Comparison of ENCODE assay signal across 9 mouse cellular contexts in genomic region chr17:12940151-12940805, GRCm38 (mm10). TPM values are rescaled to one million over a fixed set of nuclear protein-coding genes. Genes with fewer than 3 reads are reported as not detected.
DNase-seq lines count a peak whose midpoint lies in the region; ATAC-seq and TF ChIP-seq lines count a peak whose summit lies in the region.
"Had no signal": no experiment of that assay in that cellular context is flagged by ENCODE, and none has a peak within 500 bp of the region (broad histone marks: within the 10 kb centered on the region; RNA-seq: fewer than 3 reads in every experiment).

TSS of gene Acat3 (minus strand) at chr17:12940600.

- peak; percentile 63 for ATAC-seq in forebrain, embryonic 11.5 days (replicated peaks; ENCODE audit: low FRiP score)
- peak; percentile 87 for ATAC-seq in kidney, embryonic 15.5 days (replicated peaks; ENCODE audit: low FRiP score)
- peak; percentile 34 for ATAC-seq in midbrain, embryonic 12.5 days (ENCODE audit: low FRiP score, low read depth)

- no peak within 1 kb of the TSS for H3K9ac ChIP-seq in heart, adult 2 months (ENCODE audit: low read depth, low read length)
- peak within 1 kb of the TSS; percentile 3; the same call in 1 of the 2 replicates for H3K9ac ChIP-seq in forebrain, embryonic 11.5 days (ENCODE audit: low read length)
- 0 out of 2 replicates have a peak within 1 kb of the TSS, but pooled peaks have one; percentile 23 for H3K9ac ChIP-seq in kidney, embryonic 15.5 days
- 0 out of 2 replicates have a peak within 1 kb of the TSS, but pooled peaks have one; percentile 15 for H3K9ac ChIP-seq in midbrain, embryonic 12.5 days (replicated peaks)

- TF ChIP-seq EP300 in heart, adult 2 months (IDR thresholded peaks at IDR 0.05; ENCODE audit: insufficient read depth, low read depth, low read length), result no peak

- DNase-seq in heart, adult 2 months, result peak in 1 of 2 experiments; percentile 27
- DNase-seq in heart, postnatal 4 days, result no peak
- peak; percentile 9 for DNase-seq in brain, embryonic 14.5 days (ENCODE audit: low read depth)
- DNase-seq in forebrain, embryonic 11.5 days (ENCODE audit: low spot score), result peak; percentile 62
- DNase-seq in left cerebral cortex, adult 18-20 months (ENCODE audit: low spot score in 2 of 2), result no peak
- no peak for DNase-seq in right cerebral cortex, postnatal 36 days (ENCODE audit: low spot score in 2 of 2)

- no peaks in the 10 kb centered on the region for H3K4me1 ChIP-seq in heart, adult 2 months (ENCODE audit: control insufficient read depth, insufficient read depth, low read length)
- H3K4me1 ChIP-seq in forebrain, embryonic 11.5 days (replicated peaks; ENCODE audit: control insufficient read depth, insufficient read depth, low read length), result peaks cover 3% of the 10 kb centered on the region; the same call in 1 of the 2 replicates
- peaks cover 8% of the 10 kb centered on the region; the same call in 1 of the 2 replicates for H3K4me1 ChIP-seq in kidney, embryonic 15.5 days
- H3K4me1 ChIP-seq in midbrain, embryonic 12.5 days, result peaks cover 14% of the 10 kb centered on the region

- no peaks in the 10 kb centered on the region; the same call in 1 of the 2 replicates for H3K27me3 ChIP-seq in heart, adult 2 months (ENCODE audit: control insufficient read depth, insufficient read depth, low read length)
- no peaks in the 10 kb centered on the region for H3K27me3 ChIP-seq in forebrain, embryonic 11.5 days (ENCODE audit: control insufficient read depth, insufficient read depth, low read length)
- H3K27me3 ChIP-seq in kidney, embryonic 15.5 days, result no peaks in the 10 kb centered on the region
- no peaks in the 10 kb centered on the region for H3K27me3 ChIP-seq in midbrain, embryonic 12.5 days

- H3K9me3 ChIP-seq in forebrain, embryonic 11.5 days (ENCODE audit: control insufficient read depth, low read length), result no peaks in the 10 kb centered on the region
- no peaks in the 10 kb centered on the region for H3K9me3 ChIP-seq in kidney, embryonic 15.5 days (replicated peaks)
- no peaks in the 10 kb centered on the region for H3K9me3 ChIP-seq in midbrain, embryonic 12.5 days
- H3K9me3 ChIP-seq: G1E had no signal

- no peaks in the 10 kb centered on the region for H3K79me2 ChIP-seq in heart, adult 2 months (replicated peaks; ENCODE audit: control insufficient read depth, insufficient read depth, low read length)

- TF ChIP-seq CTCF in heart, adult 2 months (IDR thresholded peaks at IDR 0.05), result no peak
- TF ChIP-seq CTCF in brain, embryonic 14.5 days (IDR thresholded peaks at IDR 0.05; ENCODE audit: borderline replicate concordance, extremely low read depth, insufficient read depth, insufficient read length), result no peak

- 8% methylated on average over 27 of the region's 27 CpGs for WGBS in heart, adult 2 months
- WGBS in forebrain, embryonic 11.5 days, result 16% methylated on average over 27 of the region's 27 CpGs
- 10% methylated on average over 27 of the region's 27 CpGs for WGBS in kidney, embryonic 15.5 days
- 16% methylated on average over 27 of the region's 27 CpGs for WGBS in midbrain, embryonic 12.5 days

- TF ChIP-seq POLR2A in heart, adult 2 months (IDR thresholded peaks at IDR 0.05; ENCODE audit: insufficient read depth, low read depth, low read length), result no peak
- TF ChIP-seq POLR2A in brain, embryonic 14.5 days (IDR thresholded peaks at IDR 0.05; ENCODE audit: borderline replicate concordance, extremely low read depth, insufficient read depth, insufficient read length, poor library complexity, severe bottlenecking), result no peak

- intact Hi-C loops in heart, adult 2 months (cut with DNase I), result no loop called here

- H3K36me3 ChIP-seq in heart, adult 2 months (ENCODE audit: control insufficient read depth, insufficient read depth, low read length), result no peaks in the 10 kb centered on the region
- peaks cover 2% of the 10 kb centered on the region; the same call in 1 of the 2 replicates for H3K36me3 ChIP-seq in forebrain, embryonic 11.5 days (ENCODE audit: control insufficient read depth, insufficient read depth, low read length)
- H3K36me3 ChIP-seq in kidney, embryonic 15.5 days, result peaks cover 27% of the 10 kb centered on the region
- H3K36me3 ChIP-seq in midbrain, embryonic 12.5 days, result peaks cover 30% of the 10 kb centered on the region

- peak within 1 kb of the TSS; percentile 26; the same call in 1 of the 2 replicates for H3K4me3 ChIP-seq in heart, adult 2 months
- H3K4me3 ChIP-seq in forebrain, embryonic 11.5 days (ENCODE audit: low read depth, low read length), result peak within 1 kb of the TSS; percentile 16; the same call in 1 of the 2 replicates
- H3K4me3 ChIP-seq in kidney, embryonic 15.5 days (replicated peaks), result peak within 1 kb of the TSS; percentile 38
- H3K4me3 ChIP-seq in midbrain, embryonic 12.5 days, result peak within 1 kb of the TSS; percentile 24

- H3K27ac ChIP-seq in heart, adult 2 months, result no peak within 1 kb of the TSS
- H3K27ac ChIP-seq in forebrain, embryonic 11.5 days (ENCODE audit: low read depth, low read length), result no peak within 1 kb of the TSS
- H3K27ac ChIP-seq in kidney, embryonic 15.5 days, result no peak within 1 kb of the TSS
- no peak within 1 kb of the TSS for H3K27ac ChIP-seq in midbrain, embryonic 12.5 days (replicated peaks)

- peak within 1 kb of the TSS; percentile 44 for H3K4me2 ChIP-seq in forebrain, embryonic 11.5 days (ENCODE audit: low read depth, low read length, severe bottlenecking)
- peak within 1 kb of the TSS; percentile 70 for H3K4me2 ChIP-seq in kidney, embryonic 15.5 days
- H3K4me2 ChIP-seq in midbrain, embryonic 12.5 days (replicated peaks), result peak within 1 kb of the TSS; percentile 50

RNA-seq across cellular contexts. Expression of gene Acat3, which starts in this region (rescaled TPM):
- not detected for total RNA-seq in heart, adult 2 months (2021)
- 0.32 and 0.33 TPM in 2 replicates for polyA plus RNA-seq in heart, adult 2 months (2012; rRNA removed)
- not detected for total RNA-seq in heart, postnatal 4 days (2021)
- 0.39 and 0.74 TPM in 2 replicates for polyA plus RNA-seq in brain, embryonic 14.5 days (2012; rRNA removed)
- 0.87 and 1.3 TPM in 2 replicates for polyA plus RNA-seq in forebrain, embryonic 11.5 days (2014; fragmentation: Nextera tagmentation; extraction: Ambion mirVana)
- polyA plus RNA-seq in kidney, embryonic 15.5 days (2015; fragmentation: Nextera tagmentation; extraction: Ambion mirVana), result 2.2 and 3.4 TPM in 2 replicates
- polyA plus RNA-seq in midbrain, embryonic 12.5 days (2016; fragmentation: Nextera tagmentation; extraction: Ambion mirVana), result 1.3 and 1.4 TPM in 2 replicates
- 1 to 10 TPM; 4.8 to 5.5 TPM for total RNA-seq in left cerebral cortex, adult 18-20 months (2021)

Comparison
In these comparisons a context has a peak if more than half of its experiments do, and no peak if none do; other contexts are left out.
1. RNA of gene Acat3 (total RNA-seq): 4.8 to 5.5 TPM in left cerebral cortex, adult 18-20 months; not detected in heart, postnatal 4 days and not detected in heart, adult 2 months; every median in the first group is over 4 times any median in the second.
2. Peak in DNase-seq in brain, embryonic 14.5 days; RNA of the gene not detected or under 1 TPM.
3. ATAC-seq: peak in every context shown above with its lines; median percentile 87 in kidney, embryonic 15.5 days; 63 in forebrain, embryonic 11.5 days; 34 in midbrain, embryonic 12.5 days.
4. Peak in every context shown above with its lines, with median percentiles within 50 percentile points of each other: H3K4me3 ChIP-seq and H3K4me2 ChIP-seq.